Mouse (Mus musculus): Measurements from ENCODE around the gene Apopt1.

DNA sequence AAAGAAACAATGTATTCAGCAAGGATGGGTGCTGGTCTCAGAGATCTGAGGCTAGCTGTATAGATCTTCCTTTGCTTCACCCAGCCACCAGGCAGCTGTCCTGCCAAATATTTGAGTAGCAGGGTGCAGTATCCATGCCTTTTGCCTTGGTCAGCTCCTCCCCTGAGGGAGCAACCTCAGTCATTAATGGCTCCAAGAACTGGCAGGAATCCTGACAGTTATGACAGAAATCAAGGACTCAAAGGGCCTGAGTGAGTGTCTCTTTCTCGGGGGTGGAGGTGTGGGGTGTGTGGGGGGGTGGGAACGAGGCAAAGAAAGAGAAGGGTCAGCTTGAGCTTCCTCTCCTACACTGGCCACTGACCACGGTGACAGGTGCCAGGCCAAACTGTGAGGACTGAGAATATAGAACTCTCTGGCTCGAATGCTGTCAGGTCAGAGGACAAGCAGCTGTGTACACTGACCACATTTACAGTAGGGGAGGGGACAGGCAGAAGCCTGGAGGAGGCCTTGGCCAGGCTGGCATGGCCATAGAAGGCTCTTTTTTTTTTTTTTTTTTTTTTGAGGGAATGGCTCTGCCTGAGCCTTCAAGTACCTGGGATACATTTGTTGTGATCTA, 43.1 kb downstream of the Apopt1 start:
- TF ChIP-seq CTCF (IDR thresholded peaks at IDR 0.05; ENCODE audit: low read depth) (no peak), EP300 (IDR thresholded peaks at IDR 0.05; ENCODE audit: low read depth) (no peak)
